In genomic region chr19:41980819-41981594, GRCm38 (mm10) we compare ENCODE assay signal across 8 mouse cellular contexts. TPM values are rescaled to one million over a fixed set of nuclear protein-coding genes. Genes with fewer than 3 reads are reported as not detected.
A peak's percentile ranks its signal among the peaks of the same experiment; 100 is the strongest.
DNase-seq lines count a peak whose midpoint lies in the region; ATAC-seq and TF ChIP-seq lines count a peak whose summit lies in the region.

TSS of gene Mms19 (minus strand) at chr19:41981157.

- H3K9ac ChIP-seq in forebrain, embryonic 15.5 days (replicated peaks) = peak within 1 kb of the TSS; percentile 70

- under 1% methylated on average over 63 of the region's 68 CpGs for WGBS in forebrain, embryonic 15.5 days
- WGBS in lung, adult 2 months = under 1% methylated on average over 68 of the region's 68 CpGs

- H3K27me3 ChIP-seq in forebrain, embryonic 15.5 days = peaks cover 8% of the 10 kb centered on the region; the same call in 1 of the 2 replicates

- no peaks in the 10 kb centered on the region for H3K36me3 ChIP-seq in forebrain, embryonic 15.5 days

- TF ChIP-seq POLR2A in lung, adult 2 months (IDR thresholded peaks at IDR 0.05; ENCODE audit: borderline replicate concordance, extremely low read depth, low read depth, low read length) = peak; percentile 75; the same call in 1 of the 2 replicates

- DNase-seq in ES-CJ7 (ENCODE audit: low read depth, low spot score) = peak; percentile 99
- peak; percentile 99 for DNase-seq in cerebellum, adult 11 months
- DNase-seq in heart, postnatal 25 days (ENCODE audit: low spot score) = peak; percentile 99
- DNase-seq in layer of hippocampus, adult 18-20 months (ENCODE audit: low spot score in 2 of 2) = peak; percentile 99
- DNase-seq in lung, adult 2 months = peak; percentile 99
- DNase-seq in thymus, adult 18-20 months = peak; percentile 98 to 99

- H3K4me3 ChIP-seq in forebrain, embryonic 15.5 days = peak within 1 kb of the TSS; percentile 70
- peak within 1 kb of the TSS; percentile 66 for H3K4me3 ChIP-seq in lung, adult 2 months (replicated peaks; ENCODE audit: extremely low read depth, low read depth, low read length)

- H3K9me3 ChIP-seq in forebrain, embryonic 15.5 days = no peaks in the 10 kb centered on the region

- peaks cover 20% of the 10 kb centered on the region for H3K4me1 ChIP-seq in forebrain, embryonic 15.5 days
- H3K4me1 ChIP-seq in lung, adult 2 months (ENCODE audit: control insufficient read depth, insufficient read depth, low read length) = peaks cover 3% of the 10 kb centered on the region; the same call in 1 of the 2 replicates

- H3K4me2 ChIP-seq in forebrain, embryonic 15.5 days (replicated peaks) = peak within 1 kb of the TSS; percentile 98

- ATAC-seq in forebrain, embryonic 15.5 days (replicated peaks) = peak; percentile 95
- peak; percentile 80 for ATAC-seq in neutrophil, adult 5-6 weeks (ENCODE audit: extremely low read depth, insufficient number of reproducible peaks, low FRiP score, poor library complexity, severe bottlenecking)

- intact Hi-C loops in heart, postnatal 25 days (cut with DNase I) = loop anchor here (5.0 kb wide), 1 partner anchor 49 kb away; the partner anchor contains the start of genes Exosc1 and Zdhhc16

- no peak for TF ChIP-seq CTCF in lung, adult 2 months (IDR thresholded peaks at IDR 0.05; ENCODE audit: insufficient read depth, low read length)

- H3K27ac ChIP-seq in forebrain, embryonic 15.5 days (replicated peaks) = peak within 1 kb of the TSS; percentile 79

RNA-seq across cellular contexts. Expression of gene Mms19, which starts in this region (rescaled TPM):
- 34.8 and 36.4 TPM in 2 replicates for polyA plus RNA-seq in forebrain, embryonic 15.5 days (2015; fragmentation: Nextera tagmentation; extraction: Ambion mirVana)
- 10 to 100 TPM; 13.2 to 17.2 TPM for total RNA-seq in heart, postnatal 25 days (2021)
- total RNA-seq in layer of hippocampus, adult 18-20 months (2021) = 10 to 100 TPM; 28.7 to 34.6 TPM
- polyA plus RNA-seq in lung, adult 2 months (2012; rRNA removed) = 53.7 and 57.0 TPM in 2 replicates
- 29.8 and 45.2 TPM in 2 replicates for total RNA-seq in neutrophil, adult 5-6 weeks (2017)

Comparison
In these comparisons a context has a peak if more than half of its experiments do, and no peak if none do; other contexts are left out.
1. Peak in every context shown above with its lines: DNase-seq, ATAC-seq, H3K4me3 ChIP-seq and H3K27ac ChIP-seq.